Mouse (Mus musculus): ENCODE measurements around the gene Cavin3. TPM values are rescaled to one million over a fixed set of nuclear protein-coding genes. Genes with fewer than 3 reads are reported as not detected.

The Cavin3 gene
- polyA plus RNA-seq, 2 experiments = 2.6 to 4.7 TPM

DNA sequence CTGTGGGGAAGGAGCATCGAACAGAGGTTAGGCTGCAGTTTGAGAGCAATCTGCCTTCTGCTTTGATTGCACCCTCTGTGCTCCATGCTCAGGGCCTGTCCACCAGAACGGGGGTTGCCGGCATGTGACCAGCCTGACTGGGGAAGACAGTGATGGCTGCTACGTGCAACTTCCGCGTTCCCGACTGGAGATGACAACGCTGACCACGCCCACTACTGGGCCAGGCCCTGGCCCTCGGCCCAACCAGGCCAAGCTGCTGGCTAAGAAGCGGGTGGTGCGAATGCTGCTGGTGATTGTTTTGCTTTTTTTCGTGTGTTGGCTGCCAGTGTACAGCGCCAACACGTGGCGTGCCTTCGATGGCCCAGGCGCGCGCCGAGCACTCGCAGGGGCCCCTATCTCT, 47.3 kb downstream of the Cavin3 start:
- Histone ChIP-seq H3K9ac (replicated peaks) (no peak overlapping the region), H3K4me2 (ENCODE audit: low read depth) (no peak overlapping the region), H3K4me1 (replicated peaks; ENCODE audit: control insufficient read depth in 2 of 2, insufficient read depth in 2 of 2, low read length in 1 of 2) (no peaks in the 10 kb centered on the region), H3K9me3 (ENCODE audit: control insufficient read depth, low read length) (no peaks in the 10 kb centered on the region), H3K27ac (no peak overlapping the region), H3K4me3 (ENCODE audit: insufficient read depth in 1 of 2, low read depth in 2 of 2, low read length in 2 of 2) (no peak overlapping the region), H3K36me3 (replicated peaks; ENCODE audit: control insufficient read depth, insufficient read depth, low read depth) (no peaks in the 10 kb centered on the region), H3K27me3 (ENCODE audit: control insufficient read depth, insufficient read depth, low read length) (no peaks in the 10 kb centered on the region)
- DNase-seq (ENCODE audit: low read depth in 3 of 3, low spot score in 3 of 3) (no peak), ATAC-seq (ENCODE audit: insufficient read depth) (no peak)
- 62% methylated on average over 22 of the region's 22 CpGs for WGBS (ENCODE audit: insufficient replicate concordance)
- no peak for TF ChIP-seq EP300 (IDR thresholded peaks at IDR 0.05; ENCODE audit: low read depth)
- no peak for TF ChIP-seq CTCF (IDR thresholded peaks at IDR 0.05; ENCODE audit: low read depth)

DNA sequence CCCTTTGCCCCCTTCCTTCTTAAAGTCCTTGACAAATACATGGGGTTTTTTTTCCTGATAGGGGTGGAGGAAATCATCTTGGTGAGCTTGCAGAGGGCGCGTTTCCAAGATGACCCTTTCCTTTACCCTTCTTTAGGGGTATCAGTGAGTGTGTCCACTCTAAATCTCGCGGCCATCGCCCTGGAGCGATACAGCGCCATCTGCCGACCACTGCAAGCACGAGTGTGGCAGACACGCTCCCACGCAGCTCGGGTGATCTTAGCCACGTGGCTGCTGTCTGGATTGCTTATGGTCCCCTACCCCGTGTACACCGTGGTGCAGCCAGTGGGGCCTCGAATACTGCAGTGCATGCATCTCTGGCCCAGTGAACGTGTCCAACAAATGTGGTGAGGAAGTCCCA, 48.2 kb downstream of the Cavin3 start:
- WGBS (ENCODE audit: insufficient replicate concordance) = 72% methylated on average over 17 of the region's 17 CpGs
- H3K4me1 ChIP-seq (replicated peaks; ENCODE audit: control insufficient read depth in 2 of 2, insufficient read depth in 2 of 2, low read length in 1 of 2) = no peaks in the 10 kb centered on the region
- H3K27me3 ChIP-seq (ENCODE audit: control insufficient read depth, insufficient read depth, low read length) = no peaks in the 10 kb centered on the region
- H3K9me3 ChIP-seq (ENCODE audit: control insufficient read depth, low read length) = no peaks in the 10 kb centered on the region
- DNase-seq (ENCODE audit: low read depth in 3 of 3, low spot score in 3 of 3) = no peak
- no peak overlapping the region for H3K4me2 ChIP-seq (ENCODE audit: low read depth)
- H3K36me3 ChIP-seq (replicated peaks; ENCODE audit: control insufficient read depth, insufficient read depth, low read depth) = no peaks in the 10 kb centered on the region
- H3K4me3 ChIP-seq (ENCODE audit: insufficient read depth in 1 of 2, low read depth in 2 of 2, low read length in 2 of 2) = no peak overlapping the region
- TF ChIP-seq CTCF (IDR thresholded peaks at IDR 0.05; ENCODE audit: low read depth) (peak; percentile 23; the same call in 1 of the 2 replicates), EP300 (IDR thresholded peaks at IDR 0.05; ENCODE audit: low read depth) (no peak)
- no peak for ATAC-seq (ENCODE audit: insufficient read depth)
- no peak overlapping the region for H3K27ac ChIP-seq
- no peak overlapping the region for H3K9ac ChIP-seq (replicated peaks)

DNA sequence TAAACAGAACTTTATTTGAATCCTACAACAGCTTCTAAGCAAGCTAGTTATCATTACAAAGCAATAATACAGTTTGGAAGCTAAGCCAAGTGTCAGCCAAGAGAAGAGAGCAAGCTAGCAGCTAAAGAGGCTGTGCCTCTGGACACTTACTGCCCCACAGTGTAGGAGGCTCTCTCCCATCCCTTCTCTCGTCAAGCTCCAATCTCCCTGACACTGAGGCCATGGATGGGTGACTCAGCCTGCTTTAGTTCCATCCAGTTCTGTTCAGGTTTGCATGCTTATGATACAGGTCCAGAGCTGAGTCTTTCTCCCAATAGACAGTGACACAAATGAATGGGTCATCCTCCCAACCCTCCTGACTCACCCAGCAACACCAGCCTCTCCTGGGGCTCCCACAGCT, 50.0 kb downstream of the Cavin3 start:
- WGBS (ENCODE audit: insufficient replicate concordance) = 26% methylated on average over 1 of the region's 1 CpGs
- TF ChIP-seq EP300 (IDR thresholded peaks at IDR 0.05; ENCODE audit: low read depth) = no peak
- TF ChIP-seq CTCF (IDR thresholded peaks at IDR 0.05; ENCODE audit: low read depth) = no peak
- Histone ChIP-seq H3K4me1 (replicated peaks; ENCODE audit: control insufficient read depth in 2 of 2, insufficient read depth in 2 of 2, low read length in 1 of 2) (no peaks in the 10 kb centered on the region), H3K4me3 (ENCODE audit: insufficient read depth in 1 of 2, low read depth in 2 of 2, low read length in 2 of 2) (no peak overlapping the region), H3K9ac (replicated peaks) (no peak overlapping the region), H3K9me3 (ENCODE audit: control insufficient read depth, low read length) (no peaks in the 10 kb centered on the region), H3K36me3 (replicated peaks; ENCODE audit: control insufficient read depth, insufficient read depth, low read depth) (no peaks in the 10 kb centered on the region), H3K4me2 (ENCODE audit: low read depth) (no peak overlapping the region), H3K27me3 (ENCODE audit: control insufficient read depth, insufficient read depth, low read length) (no peaks in the 10 kb centered on the region), H3K27ac (no peak overlapping the region)
- ATAC-seq (ENCODE audit: insufficient read depth) (no peak), DNase-seq (ENCODE audit: low read depth in 3 of 3, low spot score in 3 of 3) (no peak)

Other genes with a start within 250 kb of the Cavin3 start
- not detected in 2 replicates for gene Olfr688, start 194.2 kb downstream of the Cavin3 start, polyA plus RNA-seq (2012; rRNA removed)
- gene Olfr688, start 194.2 kb downstream of the Cavin3 start, polyA plus RNA-seq (2014; fragmentation: Nextera tagmentation; extraction: Ambion mirVana) = not detected in 2 replicates
- not detected in 2 replicates for gene Olfr689, start 171.1 kb downstream of the Cavin3 start, polyA plus RNA-seq (2012; rRNA removed)
- gene Olfr689, start 171.1 kb downstream of the Cavin3 start, polyA plus RNA-seq (2014; fragmentation: Nextera tagmentation; extraction: Ambion mirVana) = not detected in 2 replicates
- not detected in 2 replicates for gene Olfr690, start 148.2 kb downstream of the Cavin3 start, polyA plus RNA-seq (2012; rRNA removed)
- gene Olfr690, start 148.2 kb downstream of the Cavin3 start, polyA plus RNA-seq (2014; fragmentation: Nextera tagmentation; extraction: Ambion mirVana) = not detected in 2 replicates
- gene Olfr691, start 140.0 kb downstream of the Cavin3 start, polyA plus RNA-seq (2012; rRNA removed) = not detected in 2 replicates
- not detected in 2 replicates for gene Olfr691, start 140.0 kb downstream of the Cavin3 start, polyA plus RNA-seq (2014; fragmentation: Nextera tagmentation; extraction: Ambion mirVana)
- not detected in 2 replicates for gene Olfr692, start 114.1 kb downstream of the Cavin3 start, polyA plus RNA-seq (2012; rRNA removed)
- not detected in 2 replicates for gene Olfr692, start 114.1 kb downstream of the Cavin3 start, polyA plus RNA-seq (2014; fragmentation: Nextera tagmentation; extraction: Ambion mirVana)
- gene Gm5901, start 107.3 kb downstream of the Cavin3 start, polyA plus RNA-seq (2012; rRNA removed) = not detected in 2 replicates
- not detected in 2 replicates for gene Gm5901, start 107.3 kb downstream of the Cavin3 start, polyA plus RNA-seq (2014; fragmentation: Nextera tagmentation; extraction: Ambion mirVana)
- 8.1 and 8.7 TPM in 2 replicates for gene Fam160a2, start 82.2 kb downstream of the Cavin3 start, polyA plus RNA-seq (2012; rRNA removed)
- 7.4 and 8.1 TPM in 2 replicates for gene Fam160a2, start 82.2 kb downstream of the Cavin3 start, polyA plus RNA-seq (2014; fragmentation: Nextera tagmentation; extraction: Ambion mirVana)
- gene Cnga4, start 77.7 kb downstream of the Cavin3 start, polyA plus RNA-seq (2012; rRNA removed) = 0.02 TPM in 1 of 2 replicates, not detected in the other
- gene Cnga4, start 77.7 kb downstream of the Cavin3 start, polyA plus RNA-seq (2014; fragmentation: Nextera tagmentation; extraction: Ambion mirVana) = not detected in 2 replicates
- not detected in 2 replicates for gene Cckbr, start 56.6 kb downstream of the Cavin3 start, polyA plus RNA-seq (2012; rRNA removed)
- not detected in 2 replicates for gene Cckbr, start 56.6 kb downstream of the Cavin3 start, polyA plus RNA-seq (2014; fragmentation: Nextera tagmentation; extraction: Ambion mirVana)
- 9.3 and 11.5 TPM in 2 replicates for gene Smpd1, start 72.1 kb upstream of the Cavin3 start, polyA plus RNA-seq (2012; rRNA removed)
- gene Smpd1, start 72.1 kb upstream of the Cavin3 start, polyA plus RNA-seq (2014; fragmentation: Nextera tagmentation; extraction: Ambion mirVana) = 22.3 and 25.2 TPM in 2 replicates
- 2.1 and 3.0 TPM in 2 replicates for gene Apbb1, start 99.4 kb upstream of the Cavin3 start, polyA plus RNA-seq (2012; rRNA removed)
- gene Apbb1, start 99.4 kb upstream of the Cavin3 start, polyA plus RNA-seq (2014; fragmentation: Nextera tagmentation; extraction: Ambion mirVana) = 1.6 and 2.3 TPM in 2 replicates
- gene Hpx, start 117.8 kb upstream of the Cavin3 start, polyA plus RNA-seq (2012; rRNA removed) = 203 and 207 TPM in 2 replicates
- gene Hpx, start 117.8 kb upstream of the Cavin3 start, polyA plus RNA-seq (2014; fragmentation: Nextera tagmentation; extraction: Ambion mirVana) = 276 and 285 TPM in 2 replicates
- gene Trim3, start 151.3 kb upstream of the Cavin3 start, polyA plus RNA-seq (2012; rRNA removed) = 3.8 and 4.3 TPM in 2 replicates
- 1.9 and 2.2 TPM in 2 replicates for gene Trim3, start 151.3 kb upstream of the Cavin3 start, polyA plus RNA-seq (2014; fragmentation: Nextera tagmentation; extraction: Ambion mirVana)
- 47.6 and 58.7 TPM in 2 replicates for gene Timm10b, start 157.8 kb upstream of the Cavin3 start, polyA plus RNA-seq (2012; rRNA removed)
- 120 and 122 TPM in 2 replicates for gene Timm10b, start 157.8 kb upstream of the Cavin3 start, polyA plus RNA-seq (2014; fragmentation: Nextera tagmentation; extraction: Ambion mirVana)
- gene Arfip2, start 158.1 kb upstream of the Cavin3 start, polyA plus RNA-seq (2012; rRNA removed) = 11.2 and 15.4 TPM in 2 replicates
- 12.3 and 14.6 TPM in 2 replicates for gene Arfip2, start 158.1 kb upstream of the Cavin3 start, polyA plus RNA-seq (2014; fragmentation: Nextera tagmentation; extraction: Ambion mirVana)
- gene Gm45799, start 158.3 kb upstream of the Cavin3 start, polyA plus RNA-seq (2012; rRNA removed) = 42.2 and 69.5 TPM in 2 replicates
- gene Gm45799, start 158.3 kb upstream of the Cavin3 start, polyA plus RNA-seq (2014; fragmentation: Nextera tagmentation; extraction: Ambion mirVana) = 24.6 and 26.1 TPM in 2 replicates
- gene Dnhd1, start 168.5 kb upstream of the Cavin3 start, polyA plus RNA-seq (2012; rRNA removed) = 0.57 and 0.70 TPM in 2 replicates
- gene Dnhd1, start 168.5 kb upstream of the Cavin3 start, polyA plus RNA-seq (2014; fragmentation: Nextera tagmentation; extraction: Ambion mirVana) = 0.11 and 0.14 TPM in 2 replicates